Mouse (Mus musculus) neural tube, embryonic 14.5 days (tissue): ENCODE results near the gene Rab7b. TPM values are rescaled to one million over a fixed set of nuclear protein-coding genes. Genes with fewer than 3 reads are reported as not detected.

Experiments
- polyA plus RNA-seq: library from polyadenylated mRNA; unstranded; fragments of >200 nt; fragmentation: Nextera tagmentation; extraction: Ambion mirVana; gene quantifications from 2 replicates; pipeline ENCODE4 v1.2.1, GENCODE M21; 2014

Gene Rab7b
- polyA plus RNA-seq, 1 experiment from 2014 or later = 0.48 TPM

Other genes with a start within 250 kb of the Rab7b start
- gene Srgap2, start 161.3 kb upstream of the Rab7b start, polyA plus RNA-seq = 38.6 and 55.6 TPM in 2 replicates
- gene Fam72a, start 160.8 kb upstream of the Rab7b start, polyA plus RNA-seq = 0.48 and 1.1 TPM in 2 replicates
- not detected in 2 replicates for gene Avpr1b, start 89.5 kb upstream of the Rab7b start, polyA plus RNA-seq
- not detected in 2 replicates for gene Ctse, start 50.4 kb upstream of the Rab7b start, polyA plus RNA-seq
- 0.04 TPM in 1 of 2 replicates, not detected in the other for gene Slc26a9, start 55.3 kb downstream of the Rab7b start, polyA plus RNA-seq
- gene Pm20d1, start 108.7 kb downstream of the Rab7b start, polyA plus RNA-seq = 0.08 and 0.37 TPM in 2 replicates
- 7.8 and 15.7 TPM in 2 replicates for gene Slc41a1, start 138.8 kb downstream of the Rab7b start, polyA plus RNA-seq
- gene Rab29, start 178.5 kb downstream of the Rab7b start, polyA plus RNA-seq = 3.3 and 8.4 TPM in 2 replicates
- 39.8 and 40.3 TPM in 2 replicates for gene Nucks1, start 221.8 kb downstream of the Rab7b start, polyA plus RNA-seq